Mouse (Mus musculus) megakaryocyte, embryonic 14.5 days (primary cell): ENCODE data around the gene Gnat2.

Experiments used
- FLI1 ChIP-seq: IDR thresholded peaks from 2 replicates; pipeline ENCODE4 v1.6.1; 2012; ENCODE audit warnings: low read length, inconsistent platforms, mixed read lengths
- GATA1 ChIP-seq: IDR thresholded peaks from 3 replicates; pipeline ENCODE4 v1.6.1; 2012; ENCODE audit warnings: mixed read lengths, low read length, inconsistent platforms, borderline replicate concordance

DNA sequence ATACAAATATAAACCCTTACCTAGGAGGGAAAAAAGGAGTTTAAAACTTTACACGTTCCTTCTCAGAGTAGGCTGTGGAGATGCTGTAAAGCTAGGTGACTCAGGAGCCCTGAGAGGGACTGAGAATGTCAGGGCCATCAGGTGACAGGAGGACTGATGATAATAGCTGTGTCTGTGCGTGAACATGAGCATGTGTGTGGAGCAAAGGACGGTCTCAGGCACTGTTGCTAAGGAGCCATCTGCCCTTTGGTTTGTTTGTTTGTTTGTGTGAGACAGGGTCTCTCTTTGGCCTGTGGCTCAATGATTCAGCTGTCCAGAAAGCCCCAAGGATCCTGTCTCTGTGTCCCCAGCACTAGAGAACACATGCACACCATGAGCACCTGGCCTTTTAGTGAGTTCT lies 28.5 kb downstream of the Gnat2 start:
- TF ChIP-seq FLI1: no peak
- TF ChIP-seq GATA1: no peak
